Mouse (Mus musculus) hindbrain, embryonic 10.5 days (tissue): ENCODE measurements around the gene Mdk. TPM values are rescaled to one million over a fixed set of nuclear protein-coding genes. Genes with fewer than 3 reads are reported as not detected.

Source experiments
- DNase-seq: peaks from one replicate; pipeline ENCODE4 v3.0.0-alpha.2; 2017; ENCODE audit warnings: low spot score
- H3K27ac ChIP-seq: fragments of 300-500 bp; sonication (generic); 2 replicates; pipeline ENCODE4 v1.5.1; 2016; ENCODE audit warnings: mild to moderate bottlenecking, moderate library complexity
- H3K27me3 ChIP-seq: fragments of 300-500 bp; sonication (generic); 2 replicates; pipeline ENCODE4 v1.6.1; 2016; ENCODE audit warnings: mild to moderate bottlenecking; ENCODE audit not compliant: poor library complexity, insufficient read depth, severe bottlenecking
- H3K36me3 ChIP-seq: fragments of 300-500 bp; sonication (generic); 2 replicates; pipeline ENCODE4 v1.6.1; 2016; ENCODE audit warnings: mild to moderate bottlenecking, moderate library complexity
- H3K4me1 ChIP-seq: fragments of 300-500 bp; sonication (generic); replicated peaks from 2 replicates; pipeline ENCODE4 v1.6.1; 2016; ENCODE audit warnings: mild to moderate bottlenecking
- H3K4me3 ChIP-seq: fragments of 300-500 bp; sonication (generic); 2 replicates; pipeline ENCODE4 v1.5.1; 2016; ENCODE audit warnings: mild to moderate bottlenecking, moderate library complexity
- H3K9me3 ChIP-seq: fragments of 300-500 bp; sonication (generic); 2 replicates; pipeline ENCODE4 v1.6.1; 2016; ENCODE audit warnings: mild to moderate bottlenecking, moderate library complexity
- WGBS: fragments of 180-500 bp; shearing (Covaris S2); methylation state at CpG from one replicate; pipeline ENCODE4 v1.1.7; 2016; 5-methylcytosine and 5-hydroxymethylcytosine counted together
- polyA plus RNA-seq: library from polyadenylated mRNA; unstranded; fragments of >200 nt; fragmentation: Nextera tagmentation; extraction: Ambion mirVana; gene quantifications from 2 replicates; pipeline ENCODE4 v1.2.1, GENCODE M21; 2016

Gene Mdk
- polyA plus RNA-seq, 1 experiment from 2014 or later: 1,375 TPM

DNA sequence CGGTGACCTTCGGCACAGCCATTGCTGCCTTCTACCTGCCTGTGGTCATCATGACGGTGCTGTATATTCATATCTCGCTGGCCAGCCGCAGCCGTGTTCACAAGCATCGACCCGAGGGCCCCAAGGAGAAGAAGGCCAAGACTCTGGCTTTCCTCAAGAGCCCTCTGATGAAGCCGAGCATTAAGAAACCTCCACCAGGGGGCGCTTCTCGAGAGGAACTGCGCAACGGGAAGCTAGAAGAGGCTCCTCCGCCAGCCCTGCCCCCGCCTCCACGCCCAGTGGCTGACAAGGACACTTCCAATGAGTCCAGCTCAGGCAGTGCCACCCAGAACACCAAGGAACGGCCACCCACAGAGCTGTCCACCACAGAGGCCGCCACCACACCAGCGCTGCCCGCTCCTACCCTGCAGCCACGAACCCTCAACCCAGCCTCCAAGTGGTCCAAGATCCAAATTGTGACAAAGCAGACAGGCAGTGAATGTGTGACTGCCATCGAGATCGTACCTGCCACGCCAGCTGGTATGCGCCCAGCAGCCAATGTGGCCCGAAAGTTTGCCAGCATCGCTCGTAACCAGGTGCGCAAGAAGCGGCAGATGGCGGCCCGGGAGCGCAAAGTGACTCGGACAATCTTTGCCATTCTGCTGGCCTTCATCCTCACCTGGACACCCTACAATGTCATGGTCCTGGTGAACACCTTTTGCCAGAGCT is 4.1 kb downstream of the Mdk start:
- peak; percentile 88 for DNase-seq
- Histone ChIP-seq H3K27me3 (peaks cover 31% of the 10 kb centered on the region), H3K4me1 (peaks cover 64% of the 10 kb centered on the region), H3K36me3 (peaks cover 24% of the 10 kb centered on the region), H3K4me3 (peak overlapping the region; percentile 82), H3K27ac (no peak overlapping the region), H3K9me3 (no peaks in the 10 kb centered on the region)
- WGBS: 43% methylated on average over 34 of the region's 34 CpGs

GRCm38 (mm10) chr2:91926949-91927348 is 5.1 kb downstream of the Mdk start, which contains the start of gene Chrm4:
Chrm4 (plus strand) TSS chr2:91927249.
- H3K27me3 ChIP-seq: peaks cover 41% of the 10 kb centered on the region
- H3K36me3 ChIP-seq: peaks cover 22% of the 10 kb centered on the region
- DNase-seq: no peak
- H3K9me3 ChIP-seq: no peaks in the 10 kb centered on the region
- peak within 1 kb of the TSS; percentile 20; the same call in 1 of the 2 replicates for H3K4me3 ChIP-seq
- H3K4me1 ChIP-seq: peaks cover 64% of the 10 kb centered on the region
- WGBS: 91% methylated on average over 3 of the region's 3 CpGs
- no peak within 1 kb of the TSS for H3K27ac ChIP-seq

DNA sequence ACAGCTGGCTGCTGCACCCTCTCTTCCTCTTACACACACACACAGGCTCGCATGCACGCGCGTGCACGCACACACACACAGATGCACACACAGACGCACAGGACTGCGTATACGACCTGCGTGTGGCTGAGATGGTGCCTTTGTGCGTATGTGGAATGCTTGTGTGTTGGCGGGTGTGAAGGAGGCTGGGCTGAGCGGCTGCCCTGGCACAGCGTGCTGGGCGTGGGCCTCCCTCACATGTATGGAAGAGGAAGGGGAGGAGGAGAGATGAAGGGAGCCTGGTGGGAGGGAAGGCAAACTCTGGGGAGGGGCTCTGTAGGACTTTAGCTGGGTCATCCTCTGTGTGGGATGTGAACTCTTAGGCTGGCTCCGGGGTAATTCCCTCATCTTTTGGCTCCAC is 6.7 kb downstream of the Mdk start:
- WGBS: 87% methylated on average over 15 of the region's 15 CpGs
- Histone ChIP-seq H3K36me3 (peaks cover 22% of the 10 kb centered on the region), H3K4me1 (peaks cover 68% of the 10 kb centered on the region), H3K9me3 (no peaks in the 10 kb centered on the region), H3K27ac (no peak overlapping the region), H3K27me3 (peaks cover 56% of the 10 kb centered on the region), H3K4me3 (no peak overlapping the region)
- no peak for DNase-seq

DNA sequence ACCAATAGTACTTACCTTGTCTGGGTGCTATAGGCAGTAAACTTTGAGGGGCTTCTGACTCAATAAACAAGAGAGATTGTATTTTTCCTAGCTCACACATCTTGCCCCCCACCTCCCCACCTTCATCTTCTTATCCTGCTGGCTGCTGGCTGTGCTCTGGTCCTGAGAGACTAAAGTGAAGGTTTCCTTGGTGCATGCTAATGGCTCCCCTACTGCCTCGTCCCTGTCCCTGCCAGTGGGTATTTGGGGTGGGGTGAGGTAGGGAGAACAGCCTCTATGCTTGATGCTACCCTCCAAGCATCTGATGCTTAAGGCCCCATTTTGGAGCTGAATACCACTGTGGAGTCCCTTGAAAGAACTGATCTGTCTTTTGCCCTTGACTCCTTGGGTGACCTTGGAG is 7.4 kb downstream of the Mdk start:
- H3K27ac ChIP-seq: no peak overlapping the region
- peaks cover 19% of the 10 kb centered on the region for H3K36me3 ChIP-seq
- 51% methylated on average over 1 of the region's 1 CpGs for WGBS
- no peak for DNase-seq
- peaks cover 64% of the 10 kb centered on the region for H3K27me3 ChIP-seq
- H3K4me1 ChIP-seq: peaks cover 61% of the 10 kb centered on the region
- no peaks in the 10 kb centered on the region for H3K9me3 ChIP-seq
- H3K4me3 ChIP-seq: no peak overlapping the region

DNA sequence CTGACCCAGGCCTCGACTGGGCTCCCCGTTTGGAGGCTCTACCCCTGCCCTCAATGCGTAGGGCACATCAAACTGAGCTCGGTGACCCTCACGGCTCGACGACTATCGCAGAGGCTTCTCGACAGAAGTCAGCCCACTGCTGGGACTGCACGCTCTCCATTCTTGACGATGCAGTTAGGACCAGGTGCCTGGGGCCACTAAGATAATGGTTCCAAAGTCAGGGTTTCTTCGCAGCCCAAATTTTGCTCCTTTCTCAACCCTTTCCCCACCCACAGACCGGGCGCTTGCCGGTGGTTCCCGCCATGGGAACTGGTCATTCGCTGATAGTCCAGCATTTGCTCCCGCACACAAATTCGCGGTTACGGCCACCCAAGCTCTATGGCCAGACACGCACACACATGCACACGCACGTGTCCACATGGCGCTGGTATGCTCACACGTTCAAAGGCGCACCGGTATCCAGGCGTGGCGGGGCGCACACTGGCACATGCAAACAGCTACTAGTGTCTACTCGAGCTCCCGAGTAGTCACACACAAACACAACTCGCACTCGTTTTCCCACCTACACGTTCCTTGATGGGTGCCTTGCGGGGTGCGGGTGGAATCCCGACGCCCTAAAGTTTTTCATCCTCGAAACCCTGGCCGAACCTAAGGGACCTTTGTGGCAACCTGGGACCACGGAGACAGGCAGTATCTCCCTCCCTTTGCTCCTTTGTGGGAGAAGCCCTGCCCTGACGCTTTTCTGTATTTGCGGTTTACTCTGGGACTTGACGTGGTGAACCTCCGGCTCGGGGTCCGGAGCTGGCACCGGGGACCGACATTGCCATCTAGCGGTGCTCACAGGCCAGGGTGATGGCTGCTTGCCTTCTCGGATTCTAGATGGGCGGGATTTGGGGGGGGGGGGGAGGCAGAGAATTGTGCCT is 8.4 kb downstream of the Mdk start:
- DNase-seq: peak; percentile 83
- Histone ChIP-seq H3K4me3 (peak overlapping the region; percentile 68), H3K4me1 (peaks cover 50% of the 10 kb centered on the region), H3K36me3 (peaks cover 16% of the 10 kb centered on the region), H3K27me3 (peaks cover 68% of the 10 kb centered on the region), H3K27ac (no peak overlapping the region), H3K9me3 (no peaks in the 10 kb centered on the region)
- 4% methylated on average over 54 of the region's 54 CpGs for WGBS

DNA sequence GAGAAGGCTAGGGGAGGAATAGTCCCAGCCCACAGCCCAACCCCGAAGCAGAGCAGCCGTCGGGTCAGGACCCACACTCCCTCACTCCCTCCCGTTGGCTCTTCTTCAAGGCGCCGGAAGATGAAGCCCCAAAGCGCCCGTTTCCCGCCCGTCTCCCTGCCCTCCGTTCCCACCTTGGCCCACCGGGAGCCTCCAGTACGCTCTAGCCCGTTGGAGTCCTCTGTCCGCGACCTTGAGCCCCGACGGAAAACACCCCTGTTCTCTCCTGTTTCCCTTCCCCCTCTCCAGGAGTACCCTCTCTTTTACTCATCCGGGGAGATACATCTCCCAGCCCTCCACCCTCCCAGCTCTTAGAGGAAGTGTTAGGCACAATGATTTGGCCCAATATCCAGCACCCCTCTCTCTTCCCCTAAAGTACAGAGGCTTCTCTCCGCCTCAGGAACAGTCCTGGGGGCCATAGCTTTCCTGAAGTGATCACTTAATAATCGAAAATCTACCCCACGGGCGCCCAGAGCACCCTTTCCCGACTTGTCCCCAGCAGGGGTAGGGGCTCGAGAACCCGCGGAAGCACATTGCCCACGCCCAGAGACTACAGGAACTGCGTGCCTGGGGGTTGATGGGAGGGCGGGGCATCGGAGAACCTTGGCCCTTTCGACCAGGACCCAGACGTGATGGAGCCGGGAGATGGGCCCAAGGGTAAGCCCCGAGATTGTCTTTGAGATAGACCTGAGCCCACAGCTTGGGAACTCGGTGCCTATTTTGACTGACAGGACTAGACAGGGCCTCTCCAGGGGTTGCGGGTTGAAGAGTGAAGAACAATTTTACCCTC is 9.3 kb downstream of the Mdk start:
- peak; percentile 34 for DNase-seq
- H3K4me1 ChIP-seq: peaks cover 41% of the 10 kb centered on the region
- peaks cover 68% of the 10 kb centered on the region for H3K27me3 ChIP-seq
- no peak overlapping the region for H3K27ac ChIP-seq
- 3% methylated on average over 37 of the region's 37 CpGs for WGBS
- no peaks in the 10 kb centered on the region for H3K9me3 ChIP-seq
- H3K4me3 ChIP-seq: peak overlapping the region; percentile 68
- peaks cover 19% of the 10 kb centered on the region for H3K36me3 ChIP-seq

DNA sequence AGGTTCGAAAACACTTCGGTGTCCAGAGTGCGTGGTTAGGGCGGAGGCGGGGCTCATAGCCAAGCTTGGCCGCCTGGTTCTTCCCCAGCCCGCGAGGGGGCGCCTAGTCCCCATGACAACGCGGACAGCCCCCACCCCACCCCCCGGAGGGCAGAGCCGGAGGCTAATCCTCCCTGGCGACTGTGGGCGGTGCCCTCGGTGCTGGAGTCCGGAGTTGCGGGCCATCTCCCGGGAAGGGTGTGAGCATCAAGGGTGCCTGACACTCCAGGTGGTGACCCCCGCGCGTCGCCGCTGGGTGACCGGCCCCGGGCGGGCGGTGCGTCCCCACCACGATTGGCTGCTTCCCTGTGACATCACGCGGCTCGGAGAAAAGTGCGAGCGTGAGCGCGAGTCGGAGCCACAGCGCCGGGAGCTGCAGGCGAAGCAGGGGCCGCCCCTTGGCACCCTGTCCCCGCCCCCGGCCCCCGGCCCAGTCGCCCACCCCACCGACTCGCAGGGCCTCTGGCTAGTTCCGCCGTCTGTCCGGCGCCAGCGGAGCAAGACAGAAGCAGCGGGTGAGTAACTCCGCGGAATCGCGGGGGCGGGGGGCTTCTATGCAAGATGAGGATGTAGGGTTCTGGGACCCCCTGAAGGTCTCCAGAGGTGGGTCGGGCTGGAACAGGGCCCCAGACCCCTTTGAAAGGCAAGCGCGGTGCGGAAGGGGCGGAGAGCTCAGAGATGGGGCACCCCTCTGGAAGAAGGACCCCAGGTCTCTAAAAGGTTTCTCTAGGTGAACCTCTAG is 10.1 kb downstream of the Mdk start:
- under 1% methylated on average over 64 of the region's 64 CpGs for WGBS
- Histone ChIP-seq H3K9me3 (no peaks in the 10 kb centered on the region), H3K27ac (peak overlapping the region; percentile 70), H3K4me1 (peaks cover 38% of the 10 kb centered on the region), H3K4me3 (peak overlapping the region; percentile 68), H3K36me3 (peaks cover 24% of the 10 kb centered on the region), H3K27me3 (peaks cover 68% of the 10 kb centered on the region)
- DNase-seq: peak; percentile 84

- DNase-seq: peak; percentile 68
- 4% methylated on average over 31 of the region's 31 CpGs for WGBS
- peak overlapping the region; percentile 70 for H3K27ac ChIP-seq
Measured at GRCm38 (mm10) chr2:91921181-91921789, 10.8 kb downstream of the Mdk start.

DNA sequence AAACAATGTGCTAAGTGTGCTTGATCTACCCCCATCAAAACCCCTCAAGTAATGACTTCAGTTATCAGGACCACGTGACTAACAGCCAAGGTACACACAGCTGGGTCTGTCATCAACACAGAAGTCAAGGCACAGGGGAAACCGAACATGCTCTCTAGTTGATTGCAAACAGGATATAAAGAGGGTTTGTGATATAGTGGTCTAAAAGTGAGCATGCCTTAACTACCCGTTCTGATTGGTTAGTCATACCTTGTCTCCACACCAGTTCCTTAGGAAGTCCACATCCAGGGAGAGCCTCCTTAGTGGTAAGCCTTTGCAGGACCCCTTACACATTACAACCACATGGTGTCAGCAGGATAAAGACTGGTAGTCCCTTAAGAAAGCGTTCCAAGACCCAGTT is 12.0 kb downstream of the Mdk start:
- H3K4me1 ChIP-seq: peaks cover 38% of the 10 kb centered on the region
- no peak overlapping the region for H3K27ac ChIP-seq
- no peak for DNase-seq
- no peaks in the 10 kb centered on the region for H3K9me3 ChIP-seq
- peaks cover 42% of the 10 kb centered on the region for H3K36me3 ChIP-seq
- peaks cover 58% of the 10 kb centered on the region for H3K27me3 ChIP-seq
- H3K4me3 ChIP-seq: no peak overlapping the region
- WGBS: 73% methylated on average over 4 of the region's 4 CpGs

More at GRCm38 (mm10) chr2:91921181-91921789, 10.8 kb downstream of the Mdk start:
- Histone ChIP-seq H3K9me3 (no peaks in the 10 kb centered on the region), H3K36me3 (peaks cover 30% of the 10 kb centered on the region), H3K4me3 (peak overlapping the region; percentile 68), H3K27me3 (peaks cover 68% of the 10 kb centered on the region), H3K4me1 (peaks cover 38% of the 10 kb centered on the region)

GRCm38 (mm10) chr2:91917096-91917495 is 15.0 kb downstream of the Mdk start:
- Histone ChIP-seq H3K4me1 (peaks cover 13% of the 10 kb centered on the region), H3K27ac (no peak overlapping the region), H3K27me3 (peaks cover 28% of the 10 kb centered on the region), H3K4me3 (no peak overlapping the region), H3K36me3 (peaks cover 71% of the 10 kb centered on the region), H3K9me3 (no peaks in the 10 kb centered on the region)
- DNase-seq: no peak
- WGBS: 88% methylated on average over 7 of the region's 7 CpGs

GRCm38 (mm10) chr2:91916346-91916977 is 15.6 kb downstream of the Mdk start:
- no peak for DNase-seq
- peaks cover 22% of the 10 kb centered on the region for H3K27me3 ChIP-seq
- 90% methylated on average over 7 of the region's 7 CpGs for WGBS
- H3K9me3 ChIP-seq: no peaks in the 10 kb centered on the region
- no peak overlapping the region for H3K27ac ChIP-seq
- H3K4me1 ChIP-seq: peaks cover 7% of the 10 kb centered on the region
- H3K36me3 ChIP-seq: peaks cover 78% of the 10 kb centered on the region
- no peak overlapping the region for H3K4me3 ChIP-seq
